Mouse (Mus musculus): Measurements from ENCODE around the gene Bcl2l12. TPM values are rescaled to one million over a fixed set of nuclear protein-coding genes. Genes with fewer than 3 reads are reported as not detected.
"Not testable (repeated sequence)": the region's sequence is repeated elsewhere in the genome, so short reads cannot be mapped to it uniquely, and the experiment has no call there.

The Bcl2l12 gene
- 20.3 and 22.0 TPM in 2 replicates for polyA plus RNA-seq (2012; rRNA removed)

GRCm38 (mm10) chr7:44998501-44998955 is at the start of gene Bcl2l12:
Bcl2l12 (minus strand) TSS chr7:44998712.
- DNase-seq (ENCODE audit: low read depth): no peak

GRCm38 (mm10) chr7:45047491-45047890 is 49.0 kb upstream of the Bcl2l12 start:
- no peak for DNase-seq (ENCODE audit: low read depth)

GRCm38 (mm10) chr7:45046853-45047350 is 48.4 kb upstream of the Bcl2l12 start:
- DNase-seq (ENCODE audit: low read depth): no peak

GRCm38 (mm10) chr7:45045741-45046140 is 47.2 kb upstream of the Bcl2l12 start:
- DNase-seq (ENCODE audit: low read depth): no peak

GRCm38 (mm10) chr7:45043307-45043706 is 44.8 kb upstream of the Bcl2l12 start:
- no peak for DNase-seq (ENCODE audit: low read depth)

- no peak for DNase-seq (ENCODE audit: low read depth)
Observed at GRCm38 (mm10) chr7:45040851-45041250, 42.3 kb upstream of the Bcl2l12 start.

GRCm38 (mm10) chr7:45038411-45038810 is 39.9 kb upstream of the Bcl2l12 start:
- no peak for DNase-seq (ENCODE audit: low read depth)

GRCm38 (mm10) chr7:45037720-45038361 is 39.3 kb upstream of the Bcl2l12 start:
- no peak for DNase-seq (ENCODE audit: low read depth)

GRCm38 (mm10) chr7:45036702-45037101 is 38.2 kb upstream of the Bcl2l12 start:
- DNase-seq (ENCODE audit: low read depth): no peak

- DNase-seq (ENCODE audit: low read depth): no peak
Observed at GRCm38 (mm10) chr7:45035631-45036030, 37.1 kb upstream of the Bcl2l12 start.

- DNase-seq (ENCODE audit: low read depth): no peak
Observed at GRCm38 (mm10) chr7:45033722-45034359, 35.3 kb upstream of the Bcl2l12 start.

GRCm38 (mm10) chr7:45030857-45031256 is 32.3 kb upstream of the Bcl2l12 start:
- no peak for DNase-seq (ENCODE audit: low read depth)

- no peak for DNase-seq (ENCODE audit: low read depth)
Observed at GRCm38 (mm10) chr7:45029995-45030394, 31.5 kb upstream of the Bcl2l12 start.

GRCm38 (mm10) chr7:45028351-45028750 is 29.8 kb upstream of the Bcl2l12 start:
- no peak for DNase-seq (ENCODE audit: low read depth)

GRCm38 (mm10) chr7:45027761-45028160 is 29.2 kb upstream of the Bcl2l12 start:
- no peak for DNase-seq (ENCODE audit: low read depth)

- DNase-seq (ENCODE audit: low read depth): no peak
Observed at GRCm38 (mm10) chr7:45026256-45026655, 27.7 kb upstream of the Bcl2l12 start.

GRCm38 (mm10) chr7:45025601-45026220 is 27.2 kb upstream of the Bcl2l12 start:
- peak; percentile 87 for DNase-seq (ENCODE audit: low read depth)

GRCm38 (mm10) chr7:45024281-45025248 is 26.1 kb upstream of the Bcl2l12 start:
- no peak for DNase-seq (ENCODE audit: low read depth)

GRCm38 (mm10) chr7:45023711-45024110 is 25.2 kb upstream of the Bcl2l12 start:
- not testable (repeated sequence) for DNase-seq (ENCODE audit: low read depth)

- no peak for DNase-seq (ENCODE audit: low read depth)
Observed at GRCm38 (mm10) chr7:45020225-45020624, 21.7 kb upstream of the Bcl2l12 start.

- DNase-seq (ENCODE audit: low read depth): no peak
Observed at GRCm38 (mm10) chr7:45019031-45019571, 20.6 kb upstream of the Bcl2l12 start.
